Mouse (Mus musculus): Measurements from ENCODE around the gene Lgi1. TPM values are rescaled to one million over a fixed set of nuclear protein-coding genes. Genes with fewer than 3 reads are reported as not detected.

The Lgi1 gene
- polyA plus RNA-seq (2015; fragmentation: Nextera tagmentation; extraction: Ambion mirVana) = 24.4 and 28.6 TPM in 2 replicates

GRCm38 (mm10) chr19:38264505-38265500 is at the start of gene Lgi1:
Gene Lgi1 (plus strand): TSS chr19:38264536.
- 7% methylated on average over 21 of the region's 21 CpGs for WGBS
- Histone ChIP-seq H3K4me1 (ENCODE audit: control insufficient read depth, insufficient read depth, low read length) (peaks cover 25% of the 10 kb centered on the region), H3K27ac (ENCODE audit: low read length) (peak within 1 kb of the TSS; percentile 86), H3K4me3 (ENCODE audit: low read depth, low read length) (peak within 1 kb of the TSS; percentile 39), H3K4me2 (ENCODE audit: low read length) (peak within 1 kb of the TSS; percentile 64), H3K27me3 (ENCODE audit: control insufficient read depth, insufficient read depth, low read depth, low read length) (no peaks in the 10 kb centered on the region; the same call in 1 of the 2 replicates), H3K36me3 (ENCODE audit: control insufficient read depth, insufficient read depth, low read length) (no peaks in the 10 kb centered on the region), H3K9ac (ENCODE audit: low read depth, low read length) (peak within 1 kb of the TSS; percentile 65), H3K9me3 (replicated peaks; ENCODE audit: control insufficient read depth, low read length, poor library complexity, severe bottlenecking) (no peaks in the 10 kb centered on the region)
- ATAC-seq = peak; percentile 85

DNA sequence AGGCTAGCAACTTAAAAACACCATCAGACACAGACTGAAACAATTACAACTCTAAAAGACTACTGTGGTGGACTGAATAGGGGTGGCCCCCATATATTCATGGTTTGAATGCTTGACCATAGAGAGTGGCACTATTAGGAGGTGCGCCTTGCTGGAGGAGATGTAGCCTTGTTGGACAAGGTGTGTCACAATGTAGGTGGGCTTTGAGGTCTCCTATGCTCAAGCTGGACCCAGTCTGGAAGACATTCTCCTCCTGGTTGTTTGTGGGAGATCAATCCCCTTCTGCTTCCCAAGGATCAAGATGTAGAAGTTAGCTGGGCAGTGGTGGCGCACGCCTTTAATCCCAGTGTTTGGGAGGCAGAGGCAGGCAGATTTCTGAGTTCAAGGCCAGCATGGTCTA is 46.6 kb upstream of the Lgi1 start:
- Histone ChIP-seq H3K9ac (ENCODE audit: low read depth, low read length) (no peak overlapping the region), H3K27me3 (ENCODE audit: control insufficient read depth, insufficient read depth, low read depth, low read length) (no peaks in the 10 kb centered on the region), H3K4me2 (ENCODE audit: low read length) (no peak overlapping the region), H3K36me3 (ENCODE audit: control insufficient read depth, insufficient read depth, low read length) (peaks cover 6% of the 10 kb centered on the region; the same call in 1 of the 2 replicates), H3K27ac (ENCODE audit: low read length) (no peak overlapping the region), H3K9me3 (replicated peaks; ENCODE audit: control insufficient read depth, low read length, poor library complexity, severe bottlenecking) (no peaks in the 10 kb centered on the region), H3K4me1 (ENCODE audit: control insufficient read depth, insufficient read depth, low read length) (no peaks in the 10 kb centered on the region), H3K4me3 (ENCODE audit: low read depth, low read length) (no peak overlapping the region)
- ATAC-seq = no peak
- WGBS = 97% methylated on average over 3 of the region's 3 CpGs

- Histone ChIP-seq H3K27ac (ENCODE audit: low read length) (peak overlapping the region; percentile 96), H3K36me3 (ENCODE audit: control insufficient read depth, insufficient read depth, low read length) (peaks cover 2% of the 10 kb centered on the region; the same call in 1 of the 2 replicates), H3K4me1 (ENCODE audit: control insufficient read depth, insufficient read depth, low read length) (peaks cover 6% of the 10 kb centered on the region; the same call in 1 of the 2 replicates), H3K27me3 (ENCODE audit: control insufficient read depth, insufficient read depth, low read depth, low read length) (no peaks in the 10 kb centered on the region), H3K9ac (ENCODE audit: low read depth, low read length) (peak overlapping the region; percentile 64), H3K9me3 (replicated peaks; ENCODE audit: control insufficient read depth, low read length, poor library complexity, severe bottlenecking) (no peaks in the 10 kb centered on the region), H3K4me3 (ENCODE audit: low read depth, low read length) (peak overlapping the region; percentile 51), H3K4me2 (ENCODE audit: low read length) (peak overlapping the region; percentile 68)
- WGBS = 11% methylated on average over 12 of the region's 12 CpGs
- ATAC-seq = peak; percentile 46
Measured at GRCm38 (mm10) chr19:38223356-38223904, 40.9 kb upstream of the Lgi1 start.

GRCm38 (mm10) chr19:38223905-38224684 is 40.2 kb upstream of the Lgi1 start, which contains the start of gene Fra10ac1:
Gene Fra10ac1 (minus strand): TSS chr19:38224156.
- WGBS = under 1% methylated on average over 49 of the region's 49 CpGs

DNA sequence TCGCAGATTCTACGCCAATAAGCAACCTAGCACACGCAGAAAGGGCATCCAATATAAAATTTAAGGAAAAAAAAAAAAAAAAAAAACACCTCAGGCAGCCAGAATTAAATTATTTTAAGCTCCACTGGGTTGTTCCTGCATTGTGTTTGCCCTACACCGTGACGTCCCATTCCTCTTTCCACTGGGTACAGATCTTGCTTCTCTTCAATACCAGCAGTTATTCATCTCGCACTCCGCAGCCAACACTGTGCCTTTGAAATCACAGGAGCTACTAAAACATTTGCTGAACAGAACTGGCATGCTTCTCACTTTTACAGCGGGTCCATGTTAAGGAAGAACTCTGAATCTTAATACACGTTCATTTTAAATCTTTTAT is 39.7 kb upstream of the Lgi1 start:
- Histone ChIP-seq H3K27me3 (ENCODE audit: control insufficient read depth, insufficient read depth, low read depth, low read length) (no peaks in the 10 kb centered on the region), H3K36me3 (ENCODE audit: control insufficient read depth, insufficient read depth, low read length) (no peaks in the 10 kb centered on the region)

More at GRCm38 (mm10) chr19:38223905-38224684, 40.2 kb upstream of the Lgi1 start, which contains the start of gene Fra10ac1:
- Histone ChIP-seq H3K27ac (ENCODE audit: low read length) (peak within 1 kb of the TSS; percentile 96), H3K4me2 (ENCODE audit: low read length) (peak within 1 kb of the TSS; percentile 68), H3K9me3 (replicated peaks; ENCODE audit: control insufficient read depth, low read length, poor library complexity, severe bottlenecking) (peaks cover 3% of the 10 kb centered on the region; the same call in 1 of the 2 replicates), H3K4me3 (ENCODE audit: low read depth, low read length) (peak within 1 kb of the TSS; percentile 51), H3K9ac (ENCODE audit: low read depth, low read length) (peak within 1 kb of the TSS; percentile 72), H3K4me1 (ENCODE audit: control insufficient read depth, insufficient read depth, low read length) (peaks cover 6% of the 10 kb centered on the region; the same call in 1 of the 2 replicates), H3K36me3 (ENCODE audit: control insufficient read depth, insufficient read depth, low read length) (no peaks in the 10 kb centered on the region), H3K27me3 (ENCODE audit: control insufficient read depth, insufficient read depth, low read depth, low read length) (no peaks in the 10 kb centered on the region)
- peak; percentile 98 for ATAC-seq

DNA sequence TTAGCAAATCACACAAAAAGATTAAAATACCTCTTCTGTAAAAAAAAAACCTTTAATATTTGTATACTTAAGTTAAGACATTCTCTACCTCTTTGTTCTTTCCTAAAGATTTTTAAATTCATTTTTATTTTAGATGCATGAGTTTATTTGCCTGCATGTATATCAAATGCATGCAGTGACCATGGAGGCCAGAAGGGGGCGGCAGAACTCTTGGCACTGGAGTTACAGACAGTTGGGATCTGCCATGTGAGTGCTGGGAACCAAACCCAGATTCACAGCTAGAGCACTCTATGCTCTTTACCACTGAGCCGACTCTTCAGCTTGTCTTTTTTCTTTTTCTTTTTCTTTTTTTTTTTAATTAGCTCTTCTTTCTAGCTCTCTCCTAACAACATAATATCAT is 35.6 kb upstream of the Lgi1 start:
- Histone ChIP-seq H3K27me3 (ENCODE audit: control insufficient read depth, insufficient read depth, low read depth, low read length) (no peaks in the 10 kb centered on the region), H3K4me2 (ENCODE audit: low read length) (no peak overlapping the region), H3K4me1 (ENCODE audit: control insufficient read depth, insufficient read depth, low read length) (no peaks in the 10 kb centered on the region; the same call in 1 of the 2 replicates), H3K4me3 (ENCODE audit: low read depth, low read length) (no peak overlapping the region), H3K9ac (ENCODE audit: low read depth, low read length) (no peak overlapping the region), H3K9me3 (replicated peaks; ENCODE audit: control insufficient read depth, low read length, poor library complexity, severe bottlenecking) (peaks cover 3% of the 10 kb centered on the region; the same call in 1 of the 2 replicates), H3K27ac (ENCODE audit: low read length) (no peak overlapping the region), H3K36me3 (ENCODE audit: control insufficient read depth, insufficient read depth, low read length) (no peaks in the 10 kb centered on the region)
- no peak for ATAC-seq
- 58% methylated on average over 2 of the region's 2 CpGs for WGBS

More for the DNA sequence above, 39.7 kb upstream of the Lgi1 start:
- 1% methylated on average over 9 of the region's 9 CpGs for WGBS
- Histone ChIP-seq H3K4me3 (ENCODE audit: low read depth, low read length) (peak overlapping the region; percentile 51), H3K4me1 (ENCODE audit: control insufficient read depth, insufficient read depth, low read length) (peaks cover 6% of the 10 kb centered on the region; the same call in 1 of the 2 replicates), H3K4me2 (ENCODE audit: low read length) (peak overlapping the region; percentile 68), H3K9me3 (replicated peaks; ENCODE audit: control insufficient read depth, low read length, poor library complexity, severe bottlenecking) (peaks cover 3% of the 10 kb centered on the region; the same call in 1 of the 2 replicates), H3K27ac (ENCODE audit: low read length) (peak overlapping the region; percentile 96), H3K9ac (ENCODE audit: low read depth, low read length) (peak overlapping the region; percentile 72)
- ATAC-seq = peak; percentile 69

GRCm38 (mm10) chr19:38232087-38232486 is 32.2 kb upstream of the Lgi1 start:
- no peaks in the 10 kb centered on the region for H3K27me3 ChIP-seq (ENCODE audit: control insufficient read depth, insufficient read depth, low read depth, low read length)
- H3K36me3 ChIP-seq (ENCODE audit: control insufficient read depth, insufficient read depth, low read length) = no peaks in the 10 kb centered on the region
- no peak overlapping the region for H3K27ac ChIP-seq (ENCODE audit: low read length)
- H3K4me2 ChIP-seq (ENCODE audit: low read length) = no peak overlapping the region
- WGBS = 29% methylated on average over 8 of the region's 8 CpGs
- no peak for ATAC-seq
- peaks cover 3% of the 10 kb centered on the region; the same call in 1 of the 2 replicates for H3K9me3 ChIP-seq (replicated peaks; ENCODE audit: control insufficient read depth, low read length, poor library complexity, severe bottlenecking)
- H3K4me1 ChIP-seq (ENCODE audit: control insufficient read depth, insufficient read depth, low read length) = no peaks in the 10 kb centered on the region
- no peak overlapping the region for H3K4me3 ChIP-seq (ENCODE audit: low read depth, low read length)
- no peak overlapping the region for H3K9ac ChIP-seq (ENCODE audit: low read depth, low read length)

- Histone ChIP-seq H3K27ac (ENCODE audit: low read length) (no peak overlapping the region), H3K9me3 (replicated peaks; ENCODE audit: control insufficient read depth, low read length, poor library complexity, severe bottlenecking) (peaks cover 3% of the 10 kb centered on the region; the same call in 1 of the 2 replicates), H3K27me3 (ENCODE audit: control insufficient read depth, insufficient read depth, low read depth, low read length) (no peaks in the 10 kb centered on the region), H3K4me3 (ENCODE audit: low read depth, low read length) (no peak overlapping the region), H3K4me1 (ENCODE audit: control insufficient read depth, insufficient read depth, low read length) (no peaks in the 10 kb centered on the region), H3K36me3 (ENCODE audit: control insufficient read depth, insufficient read depth, low read length) (no peaks in the 10 kb centered on the region), H3K9ac (ENCODE audit: low read depth, low read length) (no peak overlapping the region), H3K4me2 (ENCODE audit: low read length) (no peak overlapping the region)
- ATAC-seq = no peak
- 6% methylated on average over 4 of the region's 4 CpGs for WGBS
Measured at GRCm38 (mm10) chr19:38232516-38232915, 31.8 kb upstream of the Lgi1 start.

Data from midbrain, embryonic 16.5 days (tissue).